Mouse (Mus musculus) myocyte (in vitro differentiated cells): ENCODE measurements around the gene Olfr1423.

ENCODE experiments used
- MYOD1 ChIP-seq, 3 experiments: IDR thresholded peaks; one replicate each; pipeline ENCODE4 v1.6.1; 2011; ENCODE audit warnings: control low read depth in 2 of 3, low read depth in 2 of 3, mild to moderate bottlenecking in 2 of 3, moderate library complexity in 1 of 3; ENCODE audit not compliant: insufficient read length in 2 of 3, control insufficient read depth in 1 of 3
- MYOG ChIP-seq, 3 experiments: IDR thresholded peaks; one replicate each; pipeline ENCODE4 v1.6.1; 2011; ENCODE audit warnings: control low read depth in 2 of 3, low read depth in 2 of 3, mild to moderate bottlenecking in 2 of 3; ENCODE audit not compliant: insufficient read length in 2 of 3, control insufficient read depth in 1 of 3, insufficient read depth in 1 of 3

DNA sequence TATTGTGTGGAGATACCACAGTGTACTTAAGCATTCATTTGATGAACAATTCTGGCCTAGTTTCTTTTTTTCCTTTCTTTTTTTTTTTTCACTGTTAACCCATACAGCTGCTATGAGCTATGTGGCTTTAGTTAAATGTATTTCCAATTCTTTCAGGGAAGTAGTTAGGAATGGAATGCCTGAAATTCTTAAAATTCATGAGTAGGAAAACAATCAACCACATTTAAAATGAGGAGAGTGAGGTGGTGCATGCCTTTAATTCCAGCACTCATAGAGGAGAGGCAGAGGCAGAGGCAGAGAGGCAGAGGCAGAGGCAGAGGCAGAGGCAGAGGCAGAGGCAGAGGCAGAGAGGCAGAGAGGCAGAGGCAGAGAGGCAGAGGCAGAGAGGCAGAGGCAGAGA lies 3.4 kb downstream of the Olfr1423 start:
- no peak for TF ChIP-seq MYOG (IDR thresholded peaks at IDR 0.05; ENCODE audit: control insufficient read depth in 1 of 3, insufficient read depth in 1 of 3, insufficient read length in 2 of 3, low read depth in 2 of 3)
- no peak for TF ChIP-seq MYOD1 (IDR thresholded peaks at IDR 0.05; ENCODE audit: control insufficient read depth in 1 of 3, insufficient read length in 2 of 3, low read depth in 2 of 3)
